Mouse (Mus musculus) MEL (cell line): Measurements from ENCODE around the gene Kcnd3. TPM values are rescaled to one million over a fixed set of nuclear protein-coding genes. Genes with fewer than 3 reads are reported as not detected.
A peak's percentile ranks its signal among the peaks of the same experiment; 100 is the strongest.

Source experiments
- DNase-seq: peaks from one replicate; pipeline ENCODE4 v3.0.0; 2011; ENCODE audit warnings: low read depth, low spot score
- H3K27ac ChIP-seq: 2 replicates; pipeline ENCODE4 v1.5.1; 2012; ENCODE audit warnings: low read depth, mild to moderate bottlenecking, control low read depth, low read length, moderate library complexity; ENCODE audit not compliant: control insufficient read depth
- H3K27me3 ChIP-seq, 2 experiments: fragments of 150-350 bp in 1 of 2; sonication (generic) in 1 of 2; 2 replicates each; pipeline ENCODE4 v1.6.1; 2012; ENCODE audit warnings: low read length in 2 of 2, mild to moderate bottlenecking in 2 of 2, improper control_type of control experiment in 1 of 2, moderate library complexity in 1 of 2; ENCODE audit not compliant: insufficient read depth in 2 of 2, control insufficient read depth in 1 of 2
- H3K36me3 ChIP-seq, 2 experiments: 2 replicates each; pipeline ENCODE4 v1.6.1; 2012 to 2014; ENCODE audit warnings: low read length in 2 of 2, improper control_type of control experiment in 1 of 2, inconsistent platforms in 1 of 2, mild to moderate bottlenecking in 1 of 2; ENCODE audit not compliant: insufficient read depth in 2 of 2, control insufficient read depth in 1 of 2
- H3K4me1 ChIP-seq, 2 experiments: fragments of 150-350 bp in 1 of 2; sonication (generic) in 1 of 2; 2 replicates each; pipeline ENCODE4 v1.6.1; 2012; ENCODE audit warnings: low read length in 2 of 2, improper control_type of control experiment in 1 of 2, mild to moderate bottlenecking in 1 of 2; ENCODE audit not compliant: insufficient read depth in 2 of 2, control insufficient read depth in 1 of 2
- H3K4me3 ChIP-seq, 2 experiments: fragments of 150-350 bp in 1 of 2; sonication (generic) in 1 of 2; 2 replicates each; pipeline ENCODE4 v1.5.1; 2012; ENCODE audit warnings: low read depth in 2 of 2, low read length in 2 of 2, mild to moderate bottlenecking in 2 of 2, moderate library complexity in 2 of 2, control low read depth in 1 of 2, improper control_type of control experiment in 1 of 2; ENCODE audit not compliant: control insufficient read depth in 1 of 2, insufficient read depth in 1 of 2
- H3K79me2 ChIP-seq: 2 replicates; pipeline ENCODE4 v1.6.1; 2012; ENCODE audit warnings: mild to moderate bottlenecking, low read length, moderate library complexity; ENCODE audit not compliant: control insufficient read depth, poor library complexity, insufficient read depth
- H3K9ac ChIP-seq: 2 replicates; pipeline ENCODE4 v1.6.1; 2012; ENCODE audit warnings: low read depth, mild to moderate bottlenecking, control low read depth, low read length, moderate library complexity; ENCODE audit not compliant: control insufficient read depth, poor library complexity, severe bottlenecking
- H3K9me3 ChIP-seq: fragments of 150-350 bp; sonication (generic); replicated peaks from 2 replicates; pipeline ENCODE4 v1.6.1; 2012; ENCODE audit warnings: mild to moderate bottlenecking, low read length, improper control_type of control experiment, moderate library complexity; ENCODE audit not compliant: insufficient read depth
- CHD1 ChIP-seq: IDR thresholded peaks from 2 replicates; pipeline ENCODE4 v1.6.1; 2012; ENCODE audit warnings: low read depth, mild to moderate bottlenecking, inconsistent platforms, low read length, improper control_type of control experiment
- CHD2 ChIP-seq: IDR thresholded peaks from 2 replicates; pipeline ENCODE4 v1.6.1; 2011; ENCODE audit warnings: low read length, improper control_type of control experiment
- EP300 ChIP-seq, 2 experiments: IDR thresholded peaks; 2 replicates each; pipeline ENCODE4 v1.6.1; 2011; ENCODE audit warnings: improper control_type of control experiment in 2 of 2, low read length in 2 of 2, low read depth in 1 of 2, mild to moderate bottlenecking in 1 of 2
- ETS1 ChIP-seq: IDR thresholded peaks from 2 replicates; pipeline ENCODE4 v1.6.1; 2012; ENCODE audit warnings: low read depth, mild to moderate bottlenecking, inconsistent platforms, low read length, improper control_type of control experiment, moderate library complexity
- GABPA ChIP-seq: IDR thresholded peaks from 2 replicates; pipeline ENCODE4 v1.6.1; 2012; ENCODE audit warnings: low read depth, mild to moderate bottlenecking, inconsistent platforms, low read length, improper control_type of control experiment, moderate library complexity
- JUND ChIP-seq: IDR thresholded peaks from 2 replicates; pipeline ENCODE4 v1.6.1; 2011; ENCODE audit warnings: low read depth, mild to moderate bottlenecking, improper control_type of control experiment, low read length
- KAT2A ChIP-seq: conservative IDR thresholded peaks from 2 replicates; pipeline ENCODE4 v1.6.1; 2012; ENCODE audit warnings: low read depth, low read length, improper control_type of control experiment, inconsistent platforms
- MAZ ChIP-seq: IDR thresholded peaks from 2 replicates; pipeline ENCODE4 v1.6.1; 2012; ENCODE audit warnings: low read depth, mild to moderate bottlenecking, inconsistent platforms, low read length, improper control_type of control experiment
- MEF2A ChIP-seq: IDR thresholded peaks from 2 replicates; pipeline ENCODE4 v1.6.1; 2014; ENCODE audit warnings: low read depth, mild to moderate bottlenecking, inconsistent platforms, low read length, improper control_type of control experiment; ENCODE audit not compliant: poor library complexity, insufficient replicate concordance, severe bottlenecking; ENCODE audit errors: extremely low read depth
- MYC ChIP-seq: IDR thresholded peaks from 2 replicates; pipeline ENCODE4 v1.6.1; 2011; ENCODE audit warnings: low read depth, mild to moderate bottlenecking, low read length, improper control_type of control experiment, moderate library complexity
- NELFE ChIP-seq: IDR thresholded peaks from 2 replicates; pipeline ENCODE4 v1.6.1; 2011; ENCODE audit warnings: low read depth, low read length, improper control_type of control experiment
- NRF1 ChIP-seq: IDR thresholded peaks from 2 replicates; pipeline ENCODE4 v1.6.1; 2014; ENCODE audit warnings: low read depth, mild to moderate bottlenecking, inconsistent platforms, low read length, improper control_type of control experiment, moderate library complexity; ENCODE audit not compliant: poor library complexity, insufficient read depth, severe bottlenecking
- POLR2A ChIP-seq, 2 experiments: IDR thresholded peaks; 2 replicates each; pipeline ENCODE4 v1.6.1; 2011 to 2012; ENCODE audit warnings: low read length in 2 of 2, mild to moderate bottlenecking in 2 of 2, control low read depth in 1 of 2, improper control_type of control experiment in 1 of 2, low read depth in 1 of 2, moderate library complexity in 1 of 2; ENCODE audit not compliant: control insufficient read depth in 1 of 2, insufficient read depth in 1 of 2, poor library complexity in 1 of 2
- POLR2AphosphoS5 ChIP-seq: IDR thresholded peaks from 2 replicates; pipeline ENCODE4 v1.6.1; 2012; ENCODE audit warnings: low read depth, borderline replicate concordance, mild to moderate bottlenecking, inconsistent platforms, low read length, moderate library complexity, mixed read lengths
- RCOR1 ChIP-seq: IDR thresholded peaks from 2 replicates; pipeline ENCODE4 v1.6.1; 2012; ENCODE audit warnings: low read depth, mild to moderate bottlenecking, inconsistent platforms, low read length, improper control_type of control experiment
- SMC3 ChIP-seq: IDR thresholded peaks from 2 replicates; pipeline ENCODE4 v1.6.1; 2011; ENCODE audit warnings: low read depth, low read length, improper control_type of control experiment
- TAL1 ChIP-seq: IDR thresholded peaks from 2 replicates; pipeline ENCODE4 v1.6.1; 2012; ENCODE audit warnings: mild to moderate bottlenecking, inconsistent platforms, low read length, moderate library complexity, mixed read lengths
- TBP ChIP-seq: IDR thresholded peaks from 2 replicates; pipeline ENCODE4 v1.8.0; 2011; ENCODE audit warnings: low read depth, low read length, improper control_type of control experiment
- UBTF ChIP-seq: IDR thresholded peaks from 2 replicates; pipeline ENCODE4 v1.6.1; 2012; ENCODE audit warnings: low read depth, mild to moderate bottlenecking, inconsistent platforms, low read length, improper control_type of control experiment, moderate library complexity, borderline replicate concordance; ENCODE audit not compliant: insufficient read depth
- ZKSCAN1 ChIP-seq: IDR thresholded peaks from 2 replicates; pipeline ENCODE4 v1.6.1; 2012; ENCODE audit warnings: low read depth, mild to moderate bottlenecking, inconsistent platforms, low read length, improper control_type of control experiment, moderate library complexity
- ZMIZ1 ChIP-seq: IDR thresholded peaks from 2 replicates; pipeline ENCODE4 v1.6.1; 2012; ENCODE audit warnings: low read depth, mild to moderate bottlenecking, inconsistent platforms, low read length, improper control_type of control experiment, moderate library complexity
- ZNF384 ChIP-seq: IDR thresholded peaks from 2 replicates; pipeline ENCODE4 v1.6.1; 2012; ENCODE audit warnings: low read depth, mild to moderate bottlenecking, inconsistent platforms, low read length, improper control_type of control experiment
- polyA plus RNA-seq, 2 experiments: library from polyadenylated mRNA; stranded (reverse) in 1 of 2; unstranded in 1 of 2; fragments of >175 nt in 1 of 2; fragments of >200 nt in 1 of 2; gene quantifications; 2 replicates each; pipeline versions ENCODE4 v1.2.1 to v1.2.4; 2012; ENCODE audit warnings: low replicate concordance in 2 of 2, low read depth in 1 of 2; ENCODE audit not compliant: insufficient read length in 2 of 2, insufficient read depth in 1 of 2, missing spikeins in 1 of 2
- total RNA-seq: library from RNA; depleted of rRNA; stranded (reverse); fragments of 300-350 nt; gene quantifications from 2 replicates; pipeline ENCODE4 v1.2.3, GENCODE M21; 2012

Kcnd3 gene
- total and polyA plus RNA-seq, 3 experiments: 0.01 TPM; not detected in 2

GRCm38 (mm10) chr3:105483651-105484052, 31.5 kb downstream of the Kcnd3 start:
- TF ChIP-seq ETS1: no peak
- TF ChIP-seq MAZ: no peak
- TF ChIP-seq KAT2A: no peak
- TF ChIP-seq JUND: no peak
- TF ChIP-seq CHD1: no peak
- no peak for TF ChIP-seq RCOR1
- no peak for TF ChIP-seq MYC
- TF ChIP-seq NRF1: no peak
- TF ChIP-seq TAL1: no peak
- no peak for TF ChIP-seq CHD2
- TF ChIP-seq NELFE: no peak
- TF ChIP-seq TBP: no peak
- TF ChIP-seq, all 39 proteins: peak for 0
- no peak overlapping the region for H3K9ac ChIP-seq
- no peaks in the 10 kb centered on the region for H3K9me3 ChIP-seq
- no peaks in the 10 kb centered on the region for H3K36me3 ChIP-seq
- no peaks in the 10 kb centered on the region for H3K79me2 ChIP-seq
- H3K27me3 ChIP-seq: no peaks in the 10 kb centered on the region
- H3K27ac ChIP-seq: no peak overlapping the region
- no peak for DNase-seq
- H3K4me1 ChIP-seq: no peaks in the 10 kb centered on the region
- no peak overlapping the region for H3K4me3 ChIP-seq

DNA sequence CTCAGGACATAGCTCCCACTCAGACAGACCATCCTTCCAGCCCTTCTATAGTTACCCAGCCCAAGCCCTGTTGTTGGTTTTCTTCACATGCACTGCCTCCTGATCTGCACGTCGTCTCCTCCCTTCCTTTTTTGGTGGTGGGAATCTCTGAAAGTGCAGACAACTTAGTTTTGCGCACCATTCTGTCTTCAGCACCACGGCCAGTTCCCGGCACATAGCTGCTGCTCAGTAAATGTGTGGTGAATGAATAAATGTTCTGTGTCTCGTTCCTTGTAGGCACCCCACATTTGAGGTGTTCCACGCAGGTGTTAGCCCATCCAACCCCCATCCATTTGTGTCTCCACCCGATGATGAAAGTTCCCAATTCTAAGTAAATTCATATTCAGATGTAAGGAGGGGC, 35.0 kb downstream of the Kcnd3 start:
- Histone ChIP-seq H3K9me3 (no peaks in the 10 kb centered on the region), H3K27me3 (no peaks in the 10 kb centered on the region), H3K4me1 (no peaks in the 10 kb centered on the region), H3K36me3 (no peaks in the 10 kb centered on the region), H3K9ac (no peak overlapping the region), H3K79me2 (no peaks in the 10 kb centered on the region), H3K4me3 (no peak overlapping the region), H3K27ac (no peak overlapping the region)
- DNase-seq: peak; percentile 42
- no peak for TF ChIP-seq ZKSCAN1
- TF ChIP-seq SMC3: no peak
- TF ChIP-seq JUND: no peak
- TF ChIP-seq GABPA: no peak
- TF ChIP-seq CHD1: no peak
- no peak for TF ChIP-seq ZMIZ1
- TF ChIP-seq MEF2A: no peak
- TF ChIP-seq POLR2A (IDR thresholded peaks at IDR 0.05; ENCODE audit: control insufficient read depth in 1 of 2, insufficient read depth in 1 of 2, low read depth in 1 of 2, low read length in 2 of 2, poor library complexity in 1 of 2): no peak
- no peak for TF ChIP-seq UBTF
- TF ChIP-seq POLR2AphosphoS5: no peak
- TF ChIP-seq ZNF384: no peak
- TF ChIP-seq KAT2A: no peak
- TF ChIP-seq EP300 (IDR thresholded peaks at IDR 0.05; ENCODE audit: low read depth in 1 of 2, low read length in 2 of 2): no peak
